Mouse (Mus musculus): Measurements from ENCODE around the gene Mfsd11. TPM values are rescaled to one million over a fixed set of nuclear protein-coding genes. Genes with fewer than 3 reads are reported as not detected.

Gene Mfsd11
- polyA plus RNA-seq, 1 experiment from 2014 or later = 40.6 TPM

GRCm38 (mm10) chr11:116810528-116810927, 41.7 kb upstream of the Mfsd11 start:
- Histone ChIP-seq H3K4me3 (ENCODE audit: low read depth, low read length) (no peak overlapping the region), H3K27ac (ENCODE audit: low read depth, low read length) (peak overlapping the region; percentile 94), H3K27me3 (ENCODE audit: control insufficient read depth, insufficient read depth, low read length) (no peaks in the 10 kb centered on the region), H3K4me1 (ENCODE audit: control insufficient read depth, insufficient read depth, low read length) (peaks cover 54% of the 10 kb centered on the region), H3K9ac (replicated peaks; ENCODE audit: low read depth, low read length) (peak overlapping the region; percentile 48), H3K36me3 (ENCODE audit: control insufficient read depth, insufficient read depth, low read length) (no peaks in the 10 kb centered on the region), H3K9me3 (ENCODE audit: control insufficient read depth, low read length) (no peaks in the 10 kb centered on the region), H3K4me2 (ENCODE audit: low read depth, low read length) (peak overlapping the region; percentile 52; the same call in 1 of the 2 replicates)
- 43% methylated on average over 11 of the region's 11 CpGs for WGBS
- no peak for ATAC-seq (ENCODE audit: low read depth)

GRCm38 (mm10) chr11:116810983-116811901, 41.0 kb upstream of the Mfsd11 start:
- Histone ChIP-seq H3K9ac (replicated peaks; ENCODE audit: low read depth, low read length) (peak overlapping the region; percentile 48), H3K36me3 (ENCODE audit: control insufficient read depth, insufficient read depth, low read length) (no peaks in the 10 kb centered on the region), H3K27ac (ENCODE audit: low read depth, low read length) (peak overlapping the region; percentile 94), H3K4me3 (ENCODE audit: low read depth, low read length) (peak overlapping the region; percentile 17), H3K9me3 (ENCODE audit: control insufficient read depth, low read length) (no peaks in the 10 kb centered on the region), H3K4me2 (ENCODE audit: low read depth, low read length) (peak overlapping the region; percentile 52), H3K4me1 (ENCODE audit: control insufficient read depth, insufficient read depth, low read length) (peaks cover 54% of the 10 kb centered on the region), H3K27me3 (ENCODE audit: control insufficient read depth, insufficient read depth, low read length) (no peaks in the 10 kb centered on the region)
- 3% methylated on average over 32 of the region's 32 CpGs for WGBS
- peak; percentile 93 for ATAC-seq (ENCODE audit: low read depth)

GRCm38 (mm10) chr11:116812793-116813529, 39.3 kb upstream of the Mfsd11 start:
- Histone ChIP-seq H3K27me3 (ENCODE audit: control insufficient read depth, insufficient read depth, low read length) (no peaks in the 10 kb centered on the region), H3K27ac (ENCODE audit: low read depth, low read length) (peak overlapping the region; percentile 94), H3K4me1 (ENCODE audit: control insufficient read depth, insufficient read depth, low read length) (peaks cover 51% of the 10 kb centered on the region), H3K4me2 (ENCODE audit: low read depth, low read length) (no peak overlapping the region), H3K9ac (replicated peaks; ENCODE audit: low read depth, low read length) (0 out of 2 replicates have a peak overlapping the region, but pooled peaks have one; percentile 12), H3K4me3 (ENCODE audit: low read depth, low read length) (no peak overlapping the region), H3K9me3 (ENCODE audit: control insufficient read depth, low read length) (no peaks in the 10 kb centered on the region), H3K36me3 (ENCODE audit: control insufficient read depth, insufficient read depth, low read length) (no peaks in the 10 kb centered on the region)
- WGBS = 40% methylated on average over 21 of the region's 21 CpGs
- ATAC-seq (ENCODE audit: low read depth) = no peak; the same call in 1 of the 2 replicates

- no peak overlapping the region for H3K4me3 ChIP-seq (ENCODE audit: low read depth, low read length)
- H3K27ac ChIP-seq (ENCODE audit: low read depth, low read length) = peak overlapping the region; percentile 94
- no peaks in the 10 kb centered on the region for H3K27me3 ChIP-seq (ENCODE audit: control insufficient read depth, insufficient read depth, low read length)
- ATAC-seq (ENCODE audit: low read depth) = no peak
- no peaks in the 10 kb centered on the region for H3K9me3 ChIP-seq (ENCODE audit: control insufficient read depth, low read length)
- H3K9ac ChIP-seq (replicated peaks; ENCODE audit: low read depth, low read length) = 0 out of 2 replicates have a peak overlapping the region, but pooled peaks have one; percentile 2
- H3K4me2 ChIP-seq (ENCODE audit: low read depth, low read length) = no peak overlapping the region
- no peaks in the 10 kb centered on the region for H3K36me3 ChIP-seq (ENCODE audit: control insufficient read depth, insufficient read depth, low read length)
- WGBS = 65% methylated on average over 13 of the region's 13 CpGs
- peaks cover 51% of the 10 kb centered on the region for H3K4me1 ChIP-seq (ENCODE audit: control insufficient read depth, insufficient read depth, low read length)
Observed at GRCm38 (mm10) chr11:116813610-116814009, 38.6 kb upstream of the Mfsd11 start.

- Histone ChIP-seq H3K4me3 (ENCODE audit: low read depth, low read length) (no peak overlapping the region), H3K9ac (replicated peaks; ENCODE audit: low read depth, low read length) (peak overlapping the region; percentile 28; the same call in 1 of the 2 replicates)
- ATAC-seq (ENCODE audit: low read depth) = 0 out of 2 replicates have a peak, but pooled peaks have one; percentile 10
Observed at GRCm38 (mm10) chr11:116814076-116814883, 38.0 kb upstream of the Mfsd11 start.

GRCm38 (mm10) chr11:116814884-116815415, 37.3 kb upstream of the Mfsd11 start:
- no peak overlapping the region; the same call in 1 of the 2 replicates for H3K4me2 ChIP-seq (ENCODE audit: low read depth, low read length)
- 18% methylated on average over 7 of the region's 7 CpGs for WGBS
- no peaks in the 10 kb centered on the region for H3K27me3 ChIP-seq (ENCODE audit: control insufficient read depth, insufficient read depth, low read length)
- peak overlapping the region; percentile 28 for H3K9ac ChIP-seq (replicated peaks; ENCODE audit: low read depth, low read length)
- no peak overlapping the region for H3K4me3 ChIP-seq (ENCODE audit: low read depth, low read length)
- no peaks in the 10 kb centered on the region for H3K9me3 ChIP-seq (ENCODE audit: control insufficient read depth, low read length)
- H3K4me1 ChIP-seq (ENCODE audit: control insufficient read depth, insufficient read depth, low read length) = peaks cover 49% of the 10 kb centered on the region
- peak overlapping the region; percentile 94 for H3K27ac ChIP-seq (ENCODE audit: low read depth, low read length)
- H3K36me3 ChIP-seq (ENCODE audit: control insufficient read depth, insufficient read depth, low read length) = no peaks in the 10 kb centered on the region
- no peak for ATAC-seq (ENCODE audit: low read depth)

More at GRCm38 (mm10) chr11:116814076-116814883, 38.0 kb upstream of the Mfsd11 start:
- Histone ChIP-seq H3K27me3 (ENCODE audit: control insufficient read depth, insufficient read depth, low read length) (no peaks in the 10 kb centered on the region), H3K36me3 (ENCODE audit: control insufficient read depth, insufficient read depth, low read length) (no peaks in the 10 kb centered on the region), H3K4me1 (ENCODE audit: control insufficient read depth, insufficient read depth, low read length) (peaks cover 49% of the 10 kb centered on the region), H3K27ac (ENCODE audit: low read depth, low read length) (peak overlapping the region; percentile 94), H3K4me2 (ENCODE audit: low read depth, low read length) (no peak overlapping the region), H3K9me3 (ENCODE audit: control insufficient read depth, low read length) (no peaks in the 10 kb centered on the region)
- WGBS = 2% methylated on average over 20 of the region's 20 CpGs

- H3K9ac ChIP-seq (replicated peaks; ENCODE audit: low read depth, low read length) = no peak overlapping the region
- 83% methylated on average over 5 of the region's 5 CpGs for WGBS
- no peak overlapping the region for H3K4me3 ChIP-seq (ENCODE audit: low read depth, low read length)
- no peaks in the 10 kb centered on the region for H3K9me3 ChIP-seq (ENCODE audit: control insufficient read depth, low read length)
- no peaks in the 10 kb centered on the region for H3K27me3 ChIP-seq (ENCODE audit: control insufficient read depth, insufficient read depth, low read length)
- H3K36me3 ChIP-seq (ENCODE audit: control insufficient read depth, insufficient read depth, low read length) = no peaks in the 10 kb centered on the region
- H3K4me2 ChIP-seq (ENCODE audit: low read depth, low read length) = no peak overlapping the region
- peaks cover 33% of the 10 kb centered on the region for H3K4me1 ChIP-seq (ENCODE audit: control insufficient read depth, insufficient read depth, low read length)
- H3K27ac ChIP-seq (ENCODE audit: low read depth, low read length) = no peak overlapping the region
- ATAC-seq (ENCODE audit: low read depth) = no peak
Observed at GRCm38 (mm10) chr11:116816769-116817168, 35.5 kb upstream of the Mfsd11 start.

GRCm38 (mm10) chr11:116817567-116817966, 34.7 kb upstream of the Mfsd11 start:
- 97% methylated on average over 5 of the region's 5 CpGs for WGBS
- Histone ChIP-seq H3K4me2 (ENCODE audit: low read depth, low read length) (no peak overlapping the region), H3K4me3 (ENCODE audit: low read depth, low read length) (no peak overlapping the region), H3K27ac (ENCODE audit: low read depth, low read length) (no peak overlapping the region), H3K36me3 (ENCODE audit: control insufficient read depth, insufficient read depth, low read length) (no peaks in the 10 kb centered on the region), H3K4me1 (ENCODE audit: control insufficient read depth, insufficient read depth, low read length) (peaks cover 34% of the 10 kb centered on the region), H3K9me3 (ENCODE audit: control insufficient read depth, low read length) (no peaks in the 10 kb centered on the region), H3K9ac (replicated peaks; ENCODE audit: low read depth, low read length) (no peak overlapping the region), H3K27me3 (ENCODE audit: control insufficient read depth, insufficient read depth, low read length) (no peaks in the 10 kb centered on the region)
- ATAC-seq (ENCODE audit: low read depth) = no peak

All from neural tube, embryonic 14.5 days (tissue).